In genomic region chrX:136203257-136203656, GRCm38 (mm10) we compare ENCODE assay signal across 9 mouse cellular contexts. TPM values are rescaled to one million over a fixed set of nuclear protein-coding genes. Genes with fewer than 3 reads are reported as not detected.
DNase-seq lines count a peak whose midpoint lies in the region; ATAC-seq lines count a peak whose summit lies in the region.
"Had no signal": no experiment of that assay in that cellular context is flagged by ENCODE, and none has a peak within 500 bp of the region (broad histone marks: within the 10 kb centered on the region; RNA-seq: fewer than 3 reads in every experiment).

No protein-coding gene starts in this region.

- WGBS in heart, embryonic 12.5 days, result 17% methylated on average over 7 of the region's 7 CpGs
- 18% methylated on average over 7 of the region's 7 CpGs for WGBS in hindbrain, embryonic 11.5 days
- WGBS in midbrain, embryonic 11.5 days, result 14% methylated on average over 7 of the region's 7 CpGs

- no peak for ATAC-seq in heart, embryonic 12.5 days (ENCODE audit: insufficient number of reproducible peaks, low FRiP score)
- peak; percentile 38; the same call in 1 of the 2 replicates for ATAC-seq in hindbrain, embryonic 11.5 days (ENCODE audit: low FRiP score)
- ATAC-seq in midbrain, embryonic 11.5 days (ENCODE audit: low FRiP score), result peak; percentile 38
- ATAC-seq in erythroid progenitor cell, adult 5-6 weeks (replicated peaks; ENCODE audit: low FRiP score, poor library complexity, severe bottlenecking), result no peak

- peak overlapping the region; percentile 30; the same call in 1 of the 2 replicates for H3K9ac ChIP-seq in heart, embryonic 12.5 days
- peak overlapping the region; percentile 52; the same call in 1 of the 2 replicates for H3K9ac ChIP-seq in hindbrain, embryonic 11.5 days (ENCODE audit: low read depth, low read length)
- peak overlapping the region; percentile 46; the same call in 1 of the 2 replicates for H3K9ac ChIP-seq in midbrain, embryonic 11.5 days (ENCODE audit: low read length)

- H3K27ac ChIP-seq in heart, embryonic 12.5 days (ENCODE audit: poor library complexity, severe bottlenecking), result no peak overlapping the region; the same call in 1 of the 2 replicates
- no peak overlapping the region for H3K27ac ChIP-seq in brown adipose tissue, adult 24 weeks (replicated peaks; ENCODE audit: low read depth, low read length)
- H3K27ac ChIP-seq in hindbrain, embryonic 11.5 days (ENCODE audit: low read depth, low read length), result peak overlapping the region; percentile 10; the same call in 1 of the 2 replicates
- H3K27ac ChIP-seq in midbrain, embryonic 11.5 days (ENCODE audit: low read depth, low read length), result no peak overlapping the region

- peak overlapping the region; percentile 47 for H3K4me3 ChIP-seq in heart, embryonic 12.5 days
- peak overlapping the region; percentile 43 for H3K4me3 ChIP-seq in brown adipose tissue, adult 24 weeks (ENCODE audit: insufficient read depth, low read depth, low read length)
- peak overlapping the region; percentile 37 for H3K4me3 ChIP-seq in hindbrain, embryonic 11.5 days (ENCODE audit: low read depth, low read length)
- H3K4me3 ChIP-seq in midbrain, embryonic 11.5 days (ENCODE audit: low read depth, low read length), result peak overlapping the region; percentile 39

- H3K36me3 ChIP-seq in heart, embryonic 12.5 days, result no peaks in the 10 kb centered on the region
- no peaks in the 10 kb centered on the region for H3K36me3 ChIP-seq in hindbrain, embryonic 11.5 days (ENCODE audit: control insufficient read depth, insufficient read depth, low read length)
- no peaks in the 10 kb centered on the region for H3K36me3 ChIP-seq in midbrain, embryonic 11.5 days (ENCODE audit: control insufficient read depth, insufficient read depth, low read length)

- no peaks in the 10 kb centered on the region for H3K4me1 ChIP-seq in heart, embryonic 12.5 days (replicated peaks)
- peaks cover 4% of the 10 kb centered on the region for H3K4me1 ChIP-seq in brown adipose tissue, adult 24 weeks (ENCODE audit: control insufficient read depth, insufficient read depth, insufficient read length, low read length)
- no peaks in the 10 kb centered on the region for H3K4me1 ChIP-seq in hindbrain, embryonic 11.5 days (replicated peaks; ENCODE audit: control insufficient read depth, insufficient read depth, low read length)
- H3K4me1 ChIP-seq in midbrain, embryonic 11.5 days (ENCODE audit: control insufficient read depth, insufficient read depth, low read length), result no peaks in the 10 kb centered on the region

- peak overlapping the region; percentile 65 for H3K4me2 ChIP-seq in heart, embryonic 12.5 days
- peak overlapping the region; percentile 46 for H3K4me2 ChIP-seq in hindbrain, embryonic 11.5 days (replicated peaks; ENCODE audit: low read depth, low read length)
- H3K4me2 ChIP-seq in midbrain, embryonic 11.5 days, result peak overlapping the region; percentile 57

- DNase-seq in heart, postnatal 4 days, result no peak
- peak; percentile 5 for DNase-seq in hindbrain, embryonic 11.5 days (ENCODE audit: low spot score)
- DNase-seq in midbrain, embryonic 11.5 days (ENCODE audit: low spot score, missing footprints), result peak; percentile 87
- no peak for DNase-seq in thymus, postnatal 14 days
- DNase-seq in cerebellum, adult 9-11 months, result no peak

- H3K27me3 ChIP-seq in heart, embryonic 12.5 days (replicated peaks), result no peaks in the 10 kb centered on the region
- H3K27me3 ChIP-seq in hindbrain, embryonic 11.5 days (ENCODE audit: control insufficient read depth, insufficient read depth, low read length), result no peaks in the 10 kb centered on the region
- H3K27me3 ChIP-seq in midbrain, embryonic 11.5 days (ENCODE audit: control insufficient read depth, insufficient read depth, low read length), result no peaks in the 10 kb centered on the region
- H3K27me3 ChIP-seq: CH12.LX had no signal

- no peaks in the 10 kb centered on the region for H3K9me3 ChIP-seq in heart, embryonic 12.5 days (replicated peaks)
- H3K9me3 ChIP-seq in hindbrain, embryonic 11.5 days (ENCODE audit: control insufficient read depth, low read length), result no peaks in the 10 kb centered on the region
- no peaks in the 10 kb centered on the region for H3K9me3 ChIP-seq in midbrain, embryonic 11.5 days (ENCODE audit: control insufficient read depth, low read length)

RNA-seq across cellular contexts. Expression of gene Tceal5, which starts 0.4 kb away (rescaled TPM):
- polyA plus RNA-seq in heart, embryonic 12.5 days (2016; fragmentation: Nextera tagmentation; extraction: Ambion mirVana), result 17.3 and 18.1 TPM in 2 replicates
- total RNA-seq in heart, postnatal 4 days (2021), result 10 to 100 TPM; 18.0 to 23.2 TPM
- 1.3 TPM in 1 of 2 replicates, not detected in the other for polyA plus RNA-seq in brown adipose tissue, adult 24 weeks (2012; ENCODE audit: insufficient read depth, insufficient read length, missing spikeins)
- 2.6 TPM in 2 replicates for polyA plus RNA-seq in hindbrain, embryonic 11.5 days (2014; fragmentation: Nextera tagmentation; extraction: Ambion mirVana)
- 1.8 and 2.6 TPM in 2 replicates for polyA plus RNA-seq in midbrain, embryonic 11.5 days (2014; fragmentation: Nextera tagmentation; extraction: Ambion mirVana)
- total RNA-seq in erythroid progenitor cell, adult 5-6 weeks (2015; ENCODE audit: low replicate concordance), result not detected in 2 replicates
- total RNA-seq in erythroid progenitor cell, adult 5-6 weeks (2017; ENCODE audit: low replicate concordance), result not detected in 2 replicates

RNA-seq across cellular contexts. Expression of gene Tceal7, which starts 11.3 kb away (rescaled TPM):
- 9.2 and 10.6 TPM in 2 replicates for polyA plus RNA-seq in heart, embryonic 12.5 days (2016; fragmentation: Nextera tagmentation; extraction: Ambion mirVana)
- 10 to 100 TPM; 24.0 to 86.2 TPM for total RNA-seq in heart, postnatal 4 days (2021)
- 1.2 and 1.6 TPM in 2 replicates for polyA plus RNA-seq in brown adipose tissue, adult 24 weeks (2012; ENCODE audit: insufficient read depth, insufficient read length, missing spikeins)
- polyA plus RNA-seq in hindbrain, embryonic 11.5 days (2014; fragmentation: Nextera tagmentation; extraction: Ambion mirVana), result 0.82 and 1.3 TPM in 2 replicates
- 0.81 and 1.0 TPM in 2 replicates for polyA plus RNA-seq in midbrain, embryonic 11.5 days (2014; fragmentation: Nextera tagmentation; extraction: Ambion mirVana)
- total RNA-seq in erythroid progenitor cell, adult 5-6 weeks (2015; ENCODE audit: low replicate concordance), result not detected in 2 replicates
- not detected in 2 replicates for total RNA-seq in erythroid progenitor cell, adult 5-6 weeks (2017; ENCODE audit: low replicate concordance)
- total RNA-seq: CH12.LX had no signal

RNA-seq across cellular contexts. Expression of gene Bex1, which starts 12.1 kb away (rescaled TPM):
- polyA plus RNA-seq in heart, embryonic 12.5 days (2016; fragmentation: Nextera tagmentation; extraction: Ambion mirVana), result 208 and 215 TPM in 2 replicates
- total RNA-seq in heart, postnatal 4 days (2021), result 100 to 1,000 TPM; 145 to 157 TPM
- polyA plus RNA-seq in brown adipose tissue, adult 24 weeks (2012; ENCODE audit: insufficient read depth, insufficient read length, missing spikeins), result not detected in 2 replicates
- 99.1 and 107 TPM in 2 replicates for polyA plus RNA-seq in hindbrain, embryonic 11.5 days (2014; fragmentation: Nextera tagmentation; extraction: Ambion mirVana)
- polyA plus RNA-seq in midbrain, embryonic 11.5 days (2014; fragmentation: Nextera tagmentation; extraction: Ambion mirVana), result 109 and 129 TPM in 2 replicates
- total RNA-seq in erythroid progenitor cell, adult 5-6 weeks (2015; ENCODE audit: low replicate concordance), result 1.3 TPM in 1 of 2 replicates, not detected in the other
- not detected in 2 replicates for total RNA-seq in erythroid progenitor cell, adult 5-6 weeks (2017; ENCODE audit: low replicate concordance)
- total RNA-seq: CH12.LX had no signal

RNA-seq across cellular contexts. Expression of gene Tceal8, which starts 31.1 kb away (rescaled TPM):
- 265 and 277 TPM in 2 replicates for polyA plus RNA-seq in heart, embryonic 12.5 days (2016; fragmentation: Nextera tagmentation; extraction: Ambion mirVana)
- 100 to 1,000 TPM; 103 to 119 TPM for total RNA-seq in heart, postnatal 4 days (2021)
- polyA plus RNA-seq in brown adipose tissue, adult 24 weeks (2012; ENCODE audit: insufficient read depth, insufficient read length, missing spikeins), result 36.9 and 44.8 TPM in 2 replicates
- 227 and 238 TPM in 2 replicates for polyA plus RNA-seq in hindbrain, embryonic 11.5 days (2014; fragmentation: Nextera tagmentation; extraction: Ambion mirVana)
- polyA plus RNA-seq in midbrain, embryonic 11.5 days (2014; fragmentation: Nextera tagmentation; extraction: Ambion mirVana), result 214 and 243 TPM in 2 replicates
- 27.0 and 72.5 TPM in 2 replicates for total RNA-seq in erythroid progenitor cell, adult 5-6 weeks (2015; ENCODE audit: low replicate concordance)
- total RNA-seq in erythroid progenitor cell, adult 5-6 weeks (2017; ENCODE audit: low replicate concordance), result 53.2 and 63.0 TPM in 2 replicates

RNA-seq across cellular contexts. Expression of gene Tceal9, which starts 41.6 kb away (rescaled TPM):
- polyA plus RNA-seq in heart, embryonic 12.5 days (2016; fragmentation: Nextera tagmentation; extraction: Ambion mirVana), result 543 and 559 TPM in 2 replicates
- 100 to 1,000 TPM; 210 to 224 TPM for total RNA-seq in heart, postnatal 4 days (2021)
- polyA plus RNA-seq in brown adipose tissue, adult 24 weeks (2012; ENCODE audit: insufficient read depth, insufficient read length, missing spikeins), result 34.5 and 40.6 TPM in 2 replicates
- polyA plus RNA-seq in hindbrain, embryonic 11.5 days (2014; fragmentation: Nextera tagmentation; extraction: Ambion mirVana), result 460 and 466 TPM in 2 replicates
- 418 and 447 TPM in 2 replicates for polyA plus RNA-seq in midbrain, embryonic 11.5 days (2014; fragmentation: Nextera tagmentation; extraction: Ambion mirVana)
- total RNA-seq in erythroid progenitor cell, adult 5-6 weeks (2015; ENCODE audit: low replicate concordance), result 47.8 and 73.9 TPM in 2 replicates
- 80.9 and 85.2 TPM in 2 replicates for total RNA-seq in erythroid progenitor cell, adult 5-6 weeks (2017; ENCODE audit: low replicate concordance)

Comparison
In these comparisons a context has a peak if more than half of its experiments do, and no peak if none do; other contexts are left out.
1. ATAC-seq: peak in hindbrain, embryonic 11.5 days (single experiment) and midbrain, embryonic 11.5 days (single experiment); none in heart, embryonic 12.5 days (single experiment) and erythroid progenitor cell, adult 5-6 weeks (single experiment).
2. DNase-seq: peak in hindbrain, embryonic 11.5 days (single experiment) and midbrain, embryonic 11.5 days (single experiment); none in heart, postnatal 4 days (single experiment), thymus, postnatal 14 days (single experiment) and cerebellum, adult 9-11 months (single experiment).
3. RNA of gene Bex1, which starts 12.1 kb away (polyA plus RNA-seq): 208 to 215 TPM in heart, embryonic 12.5 days, 109 to 129 TPM in midbrain, embryonic 11.5 days and 99.1 to 107 TPM in hindbrain, embryonic 11.5 days; not detected in brown adipose tissue, adult 24 weeks; every median in the first group is over 10 times any median in the second.
4. Peak in every context shown above with its lines, with median percentiles within 50 percentile points of each other: H3K4me2 ChIP-seq, H3K4me3 ChIP-seq and H3K9ac ChIP-seq.